Mouse (Mus musculus) liver, embryonic 16.5 days (tissue): ENCODE results near the gene Rims3. TPM values are rescaled to one million over a fixed set of nuclear protein-coding genes. Genes with fewer than 3 reads are reported as not detected.

Experiments
- ATAC-seq: fragments of 200-750 bp; cut with Nextera tagmentation; 2 replicates; pipeline ENCODE4 v1.8.0; 2017; ENCODE audit warnings: low read depth, mild to moderate bottlenecking, moderate number of reproducible peaks, moderate library complexity
- H3K27ac ChIP-seq: fragments of 300-500 bp; sonication (generic); 2 replicates; pipeline ENCODE4 v1.5.1; 2014; ENCODE audit warnings: mild to moderate bottlenecking, low read length
- H3K27me3 ChIP-seq: fragments of 300-500 bp; sonication (generic); 2 replicates; pipeline ENCODE4 v1.6.1; 2014; ENCODE audit warnings: low read depth, low read length, mixed read lengths; ENCODE audit not compliant: control insufficient read depth, insufficient read depth
- H3K36me3 ChIP-seq: fragments of 300-500 bp; sonication (generic); 2 replicates; pipeline ENCODE4 v1.6.1; 2014; ENCODE audit warnings: mild to moderate bottlenecking; ENCODE audit not compliant: control insufficient read depth, insufficient read depth
- H3K4me1 ChIP-seq: fragments of 300-500 bp; sonication (generic); 2 replicates; pipeline ENCODE4 v1.6.1; 2014; ENCODE audit warnings: low read depth, low read length, mixed read lengths; ENCODE audit not compliant: control insufficient read depth
- H3K4me2 ChIP-seq: fragments of 300-500 bp; sonication (generic); 2 replicates; pipeline ENCODE4 v1.6.1; 2014; ENCODE audit warnings: low read depth, low read length, mixed read lengths
- H3K4me3 ChIP-seq: fragments of 300-500 bp; sonication (generic); 2 replicates; pipeline ENCODE4 v1.5.1; 2014; ENCODE audit warnings: low read depth, mild to moderate bottlenecking, low read length
- H3K9ac ChIP-seq: fragments of 300-500 bp; sonication (generic); 2 replicates; pipeline ENCODE4 v1.6.1; 2014; ENCODE audit warnings: low read depth, low read length
- H3K9me3 ChIP-seq: fragments of 300-500 bp; sonication (generic); replicated peaks from 2 replicates; pipeline ENCODE4 v1.6.1; 2016; ENCODE audit warnings: low read length; ENCODE audit not compliant: control insufficient read depth
- WGBS: fragments of 180-500 bp; shearing (Covaris S2); extraction: QIAGEN DNeasy Blood & Tissue Kit; methylation state at CpG from one replicate; pipeline ENCODE4 v1.1.7; 2014; ENCODE audit not compliant: insufficient replicate concordance; 5-methylcytosine and 5-hydroxymethylcytosine counted together
- polyA plus RNA-seq: library from polyadenylated mRNA; unstranded; fragments of >200 nt; fragmentation: Nextera tagmentation; extraction: Ambion mirVana; gene quantifications from 2 replicates; pipeline ENCODE4 v1.2.1, GENCODE M21; 2015

Rims3 gene
- polyA plus RNA-seq, 1 experiment from 2014 or later, result 0.21 TPM

DNA sequence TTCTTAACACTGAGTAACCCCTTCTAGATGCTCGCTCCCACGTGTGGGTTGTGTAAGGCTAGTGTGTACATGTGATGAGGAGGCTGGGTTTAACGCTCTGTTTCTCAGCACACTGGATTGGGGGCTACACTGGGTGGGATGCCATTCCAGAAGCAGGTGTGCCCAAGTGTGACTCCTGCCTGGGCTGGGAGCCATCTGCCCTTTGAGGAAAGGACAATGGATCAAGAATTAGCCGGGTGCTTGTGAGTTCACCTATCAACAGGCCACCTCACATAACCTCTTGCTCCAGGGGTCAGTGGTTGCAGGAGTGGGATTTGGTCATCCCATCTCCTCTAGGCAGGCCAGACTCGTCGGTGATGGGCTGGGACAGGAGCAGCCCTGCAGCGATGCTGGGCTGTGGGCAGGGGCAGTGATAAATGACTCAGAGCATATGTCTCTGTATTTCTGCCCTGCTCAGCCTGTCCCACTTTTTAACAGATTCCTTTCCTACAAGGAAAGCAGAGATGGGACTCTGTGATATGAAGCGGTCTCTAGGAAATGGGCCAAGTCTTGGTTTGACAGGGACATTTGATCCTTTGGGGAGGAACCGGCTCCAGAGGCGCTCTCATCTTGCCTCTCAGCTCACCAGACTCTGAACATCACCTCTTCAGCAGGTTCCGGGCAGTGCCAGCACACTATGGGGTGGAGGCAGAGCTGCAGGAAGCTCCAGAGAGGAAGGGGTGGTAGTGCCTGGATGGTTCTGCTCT, 39.2 kb downstream of the Rims3 start:
- H3K4me1 ChIP-seq, result no peaks in the 10 kb centered on the region
- H3K9me3 ChIP-seq, result no peaks in the 10 kb centered on the region
- no peak overlapping the region for H3K27ac ChIP-seq
- H3K9ac ChIP-seq, result no peak overlapping the region
- no peak overlapping the region for H3K4me2 ChIP-seq
- H3K36me3 ChIP-seq, result no peaks in the 10 kb centered on the region
- no peaks in the 10 kb centered on the region for H3K27me3 ChIP-seq
- 59% methylated on average over 11 of the region's 11 CpGs for WGBS
- ATAC-seq, result no peak
- H3K4me3 ChIP-seq, result no peak overlapping the region

DNA sequence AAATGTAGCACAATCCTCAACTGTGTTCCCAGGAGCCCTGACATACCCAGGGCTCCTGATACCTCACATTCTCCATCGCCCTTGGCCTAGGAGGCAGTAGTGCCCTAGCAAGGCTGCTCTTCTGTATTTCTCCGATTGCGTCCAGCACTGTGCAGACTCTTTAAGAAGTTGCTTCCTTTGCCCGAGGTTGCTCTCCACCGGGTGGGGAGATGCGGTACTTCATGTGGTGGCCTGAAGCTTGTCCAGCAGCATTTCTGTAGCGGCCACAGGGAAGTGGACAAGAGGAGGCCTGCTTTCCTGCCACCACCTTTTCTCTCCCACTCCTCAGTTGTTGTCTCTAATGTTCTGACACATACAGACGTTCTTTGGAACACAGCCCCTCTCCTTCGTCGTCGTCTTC, 40.0 kb downstream of the Rims3 start:
- no peaks in the 10 kb centered on the region for H3K27me3 ChIP-seq
- WGBS, result 63% methylated on average over 11 of the region's 11 CpGs
- no peak for ATAC-seq
- H3K4me3 ChIP-seq, result no peak overlapping the region
- no peak overlapping the region for H3K9ac ChIP-seq
- no peaks in the 10 kb centered on the region for H3K4me1 ChIP-seq
- H3K27ac ChIP-seq, result no peak overlapping the region
- H3K36me3 ChIP-seq, result no peaks in the 10 kb centered on the region
- H3K9me3 ChIP-seq, result no peaks in the 10 kb centered on the region
- no peak overlapping the region for H3K4me2 ChIP-seq

GRCm38 (mm10) chr4:120895226-120895625, 40.6 kb downstream of the Rims3 start:
- Histone ChIP-seq H3K4me1 (no peaks in the 10 kb centered on the region), H3K27me3 (no peaks in the 10 kb centered on the region), H3K4me3 (no peak overlapping the region), H3K27ac (no peak overlapping the region), H3K9me3 (no peaks in the 10 kb centered on the region), H3K36me3 (no peaks in the 10 kb centered on the region), H3K9ac (no peak overlapping the region), H3K4me2 (no peak overlapping the region)
- no peak for ATAC-seq
- 56% methylated on average over 7 of the region's 7 CpGs for WGBS

DNA sequence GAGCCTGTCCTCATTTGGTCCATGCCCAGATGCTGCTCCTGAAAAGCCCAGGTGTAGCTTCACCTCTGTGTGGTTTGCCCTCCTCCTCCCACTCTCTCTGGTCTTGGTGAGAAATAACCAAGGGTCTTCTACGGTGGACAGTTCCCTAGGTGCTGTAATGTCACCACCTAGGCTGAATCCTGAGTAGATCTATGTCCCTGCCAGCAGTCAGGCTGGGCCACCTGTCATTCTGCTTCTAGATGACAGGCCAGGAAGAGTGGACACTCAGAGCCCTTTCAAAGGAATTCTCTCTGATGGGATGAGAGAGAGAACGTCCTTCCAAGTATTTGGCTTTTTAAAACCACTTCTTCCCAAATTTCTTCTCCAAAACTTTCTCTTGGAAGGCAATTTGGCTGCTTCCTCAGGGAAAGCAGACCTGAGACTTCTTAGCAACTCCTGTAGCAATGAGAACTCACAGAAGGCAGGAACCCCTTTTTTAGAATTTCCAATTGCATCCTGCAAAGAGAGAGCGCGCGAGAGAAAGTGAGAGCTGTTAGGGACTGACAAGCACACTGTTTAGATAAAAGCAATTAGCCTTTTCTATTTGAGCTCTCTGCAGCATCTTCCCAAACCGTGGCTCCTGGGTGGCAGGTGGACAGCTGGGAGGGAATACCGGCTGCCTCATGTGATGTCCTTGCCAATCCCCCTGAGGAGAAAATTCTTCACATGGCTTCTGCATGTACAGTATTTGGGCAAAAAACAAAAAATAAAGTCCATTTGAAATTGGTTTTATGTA, 41.4 kb downstream of the Rims3 start:
- 60% methylated on average over 7 of the region's 7 CpGs for WGBS
- no peak overlapping the region for H3K27ac ChIP-seq
- no peak overlapping the region for H3K4me3 ChIP-seq
- H3K27me3 ChIP-seq, result no peaks in the 10 kb centered on the region
- no peaks in the 10 kb centered on the region for H3K9me3 ChIP-seq
- H3K36me3 ChIP-seq, result no peaks in the 10 kb centered on the region
- no peak overlapping the region for H3K4me2 ChIP-seq
- no peaks in the 10 kb centered on the region for H3K4me1 ChIP-seq
- no peak overlapping the region for H3K9ac ChIP-seq
- no peak for ATAC-seq

DNA sequence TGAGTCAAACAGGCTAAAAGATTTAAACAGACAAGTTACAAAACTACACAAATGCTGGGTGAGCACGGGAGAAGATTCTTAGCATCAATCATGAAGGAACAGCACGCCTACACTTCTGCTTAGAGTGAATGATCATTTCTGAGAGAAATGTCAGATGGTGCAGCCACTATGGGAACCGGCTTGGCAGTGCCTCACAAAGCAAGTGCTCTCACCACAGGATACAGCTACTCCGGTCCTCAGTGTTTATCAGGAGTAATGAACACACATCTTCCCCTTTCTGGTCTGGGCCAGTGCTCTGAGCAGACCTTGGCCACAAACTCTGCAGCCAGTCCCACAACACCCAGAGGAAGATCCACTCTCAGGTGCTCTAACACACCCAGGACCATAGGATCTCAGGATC, 49.9 kb downstream of the Rims3 start:
- no peaks in the 10 kb centered on the region for H3K27me3 ChIP-seq
- ATAC-seq, result no peak
- no peaks in the 10 kb centered on the region for H3K36me3 ChIP-seq
- H3K9me3 ChIP-seq, result no peaks in the 10 kb centered on the region
- no peak overlapping the region for H3K9ac ChIP-seq
- no peak overlapping the region for H3K4me3 ChIP-seq
- no peak overlapping the region for H3K27ac ChIP-seq
- H3K4me1 ChIP-seq, result no peaks in the 10 kb centered on the region
- WGBS, result 15% methylated on average over 4 of the region's 4 CpGs
- no peak overlapping the region for H3K4me2 ChIP-seq

GRCm38 (mm10) chr4:120905644-120906043, 51.0 kb downstream of the Rims3 start:
- no peak for ATAC-seq
- Histone ChIP-seq H3K9ac (no peak overlapping the region), H3K27me3 (no peaks in the 10 kb centered on the region), H3K4me2 (no peak overlapping the region), H3K36me3 (no peaks in the 10 kb centered on the region), H3K9me3 (no peaks in the 10 kb centered on the region), H3K4me1 (no peaks in the 10 kb centered on the region), H3K4me3 (no peak overlapping the region), H3K27ac (no peak overlapping the region)
- 53% methylated on average over 5 of the region's 5 CpGs for WGBS

- Histone ChIP-seq H3K27me3 (no peaks in the 10 kb centered on the region), H3K4me1 (no peaks in the 10 kb centered on the region), H3K4me3 (no peak overlapping the region), H3K4me2 (no peak overlapping the region), H3K9ac (no peak overlapping the region), H3K9me3 (no peaks in the 10 kb centered on the region), H3K27ac (no peak overlapping the region), H3K36me3 (no peaks in the 10 kb centered on the region)
- no peak for ATAC-seq
- 27% methylated on average over 15 of the region's 15 CpGs for WGBS
Measured at GRCm38 (mm10) chr4:120909558-120910150, 55.0 kb downstream of the Rims3 start.

DNA sequence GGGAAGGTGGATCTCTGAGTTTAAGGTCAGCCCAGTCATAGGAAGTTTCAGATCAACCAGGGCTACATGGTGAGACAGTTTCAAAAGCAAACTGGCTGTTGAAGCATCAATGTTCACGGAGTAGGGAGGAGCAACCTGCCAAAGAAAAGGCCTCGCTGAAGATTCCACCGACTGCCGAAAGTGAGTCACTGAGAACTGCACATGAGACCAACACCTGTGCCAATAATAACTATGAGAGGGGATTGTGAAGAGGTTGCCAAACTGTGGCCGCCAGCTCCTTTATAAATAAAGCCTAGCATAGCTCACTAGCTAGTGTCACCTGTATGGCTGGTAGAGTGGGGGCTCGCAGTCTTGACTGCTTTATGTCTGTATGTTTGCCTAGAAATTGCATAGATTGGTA, 56.5 kb downstream of the Rims3 start:
- no peaks in the 10 kb centered on the region for H3K4me1 ChIP-seq
- no peaks in the 10 kb centered on the region for H3K27me3 ChIP-seq
- 82% methylated on average over 6 of the region's 6 CpGs for WGBS
- H3K4me2 ChIP-seq, result no peak overlapping the region
- H3K9me3 ChIP-seq, result no peaks in the 10 kb centered on the region
- no peak overlapping the region for H3K27ac ChIP-seq
- no peak overlapping the region for H3K4me3 ChIP-seq
- no peaks in the 10 kb centered on the region for H3K36me3 ChIP-seq
- no peak overlapping the region for H3K9ac ChIP-seq
- ATAC-seq, result no peak

- Histone ChIP-seq H3K4me3 (no peak overlapping the region), H3K9ac (no peak overlapping the region), H3K4me1 (no peaks in the 10 kb centered on the region), H3K9me3 (no peaks in the 10 kb centered on the region), H3K36me3 (no peaks in the 10 kb centered on the region), H3K27me3 (no peaks in the 10 kb centered on the region), H3K4me2 (no peak overlapping the region), H3K27ac (no peak overlapping the region)
- 47% methylated on average over 4 of the region's 4 CpGs for WGBS
- no peak for ATAC-seq
Measured at GRCm38 (mm10) chr4:120912866-120913265, 58.2 kb downstream of the Rims3 start.
